Mouse (Mus musculus) limb, embryonic 12.5 days (tissue): ENCODE measurements around the gene Cops3. TPM values are rescaled to one million over a fixed set of nuclear protein-coding genes. Genes with fewer than 3 reads are reported as not detected.

Experiments
- ATAC-seq: fragments of 200-750 bp; cut with Nextera tagmentation; 2 replicates; pipeline ENCODE4 v1.8.0; 2017; ENCODE audit warnings: low read depth, moderate TSS enrichment; ENCODE audit not compliant: insufficient number of reproducible peaks, insufficient read depth, low FRiP score, low TSS enrichment
- H3K27ac ChIP-seq: fragments of 300-500 bp; sonication (generic); 2 replicates; pipeline ENCODE4 v1.5.1; 2016; ENCODE audit warnings: mild to moderate bottlenecking, moderate library complexity
- H3K27me3 ChIP-seq: fragments of 300-500 bp; sonication (generic); 2 replicates; pipeline ENCODE4 v1.6.1; 2016; ENCODE audit warnings: mild to moderate bottlenecking, moderate library complexity
- H3K36me3 ChIP-seq: fragments of 300-500 bp; sonication (generic); 2 replicates; pipeline ENCODE4 v1.6.1; 2016; ENCODE audit warnings: mild to moderate bottlenecking, moderate library complexity
- H3K4me1 ChIP-seq: fragments of 300-500 bp; sonication (generic); replicated peaks from 2 replicates; pipeline ENCODE4 v1.6.1; 2016
- H3K4me2 ChIP-seq: fragments of 300-500 bp; sonication (generic); 2 replicates; pipeline ENCODE4 v1.6.1; 2016; ENCODE audit warnings: mild to moderate bottlenecking, moderate library complexity
- H3K4me3 ChIP-seq: fragments of 300-500 bp; sonication (generic); replicated peaks from 2 replicates; pipeline ENCODE4 v1.5.1; 2016; ENCODE audit warnings: mild to moderate bottlenecking
- H3K9ac ChIP-seq: fragments of 300-500 bp; sonication (generic); replicated peaks from 2 replicates; pipeline ENCODE4 v1.6.1; 2016; ENCODE audit warnings: mild to moderate bottlenecking, moderate library complexity
- H3K9me3 ChIP-seq: fragments of 300-500 bp; sonication (generic); 2 replicates; pipeline ENCODE4 v1.6.1; 2016; ENCODE audit warnings: mild to moderate bottlenecking, moderate library complexity
- WGBS: fragments of 180-500 bp; shearing (Covaris S2); methylation state at CpG from one replicate; pipeline ENCODE4 v1.1.7; 2016; 5-methylcytosine and 5-hydroxymethylcytosine counted together
- polyA plus RNA-seq: library from polyadenylated mRNA; unstranded; fragments of >200 nt; fragmentation: Nextera tagmentation; extraction: Ambion mirVana; gene quantifications from 2 replicates; pipeline ENCODE4 v1.2.1, GENCODE M21; 2016

Cops3 gene
- polyA plus RNA-seq = 224 and 232 TPM in 2 replicates

- Histone ChIP-seq H3K27me3 (no peaks in the 10 kb centered on the region), H3K4me2 (peak within 1 kb of the TSS; percentile 74), H3K27ac (peak within 1 kb of the TSS; percentile 98), H3K9me3 (no peaks in the 10 kb centered on the region), H3K9ac (peak within 1 kb of the TSS; percentile 96), H3K4me1 (peaks cover 31% of the 10 kb centered on the region), H3K4me3 (peak within 1 kb of the TSS; percentile 94), H3K36me3 (peaks cover 28% of the 10 kb centered on the region)
- under 1% methylated on average over 42 of the region's 43 CpGs for WGBS
- ATAC-seq = peak; percentile 94
Measured at GRCm38 (mm10) chr11:59839459-59840126, at the start of gene Cops3. Gene Cops3 (minus strand): TSS chr11:59839838.

- H3K4me1 ChIP-seq = peaks cover 6% of the 10 kb centered on the region; the same call in 1 of the 2 replicates
- no peak overlapping the region for H3K4me2 ChIP-seq
- 84% methylated on average over 5 of the region's 5 CpGs for WGBS
- no peaks in the 10 kb centered on the region for H3K36me3 ChIP-seq
- H3K4me3 ChIP-seq = no peak overlapping the region
- no peaks in the 10 kb centered on the region for H3K9me3 ChIP-seq
- no peak overlapping the region for H3K27ac ChIP-seq
- no peak for ATAC-seq
- no peaks in the 10 kb centered on the region for H3K27me3 ChIP-seq
- H3K9ac ChIP-seq = no peak overlapping the region
Measured at GRCm38 (mm10) chr11:59888151-59888550, 48.5 kb upstream of the Cops3 start.

GRCm38 (mm10) chr11:59886952-59887351 lies 47.3 kb upstream of the Cops3 start:
- Histone ChIP-seq H3K9me3 (no peaks in the 10 kb centered on the region), H3K27ac (no peak overlapping the region), H3K4me3 (no peak overlapping the region), H3K36me3 (no peaks in the 10 kb centered on the region), H3K4me1 (peaks cover 6% of the 10 kb centered on the region; the same call in 1 of the 2 replicates), H3K9ac (no peak overlapping the region), H3K4me2 (no peak overlapping the region), H3K27me3 (no peaks in the 10 kb centered on the region)
- no peak for ATAC-seq
- WGBS = 69% methylated on average over 1 of the region's 1 CpGs

GRCm38 (mm10) chr11:59885217-59885986 lies 45.8 kb upstream of the Cops3 start:
- H3K27ac ChIP-seq = 0 out of 2 replicates have a peak overlapping the region, but pooled peaks have one; percentile 29
- H3K9ac ChIP-seq = no peak overlapping the region
- H3K4me1 ChIP-seq = peaks cover 6% of the 10 kb centered on the region; the same call in 1 of the 2 replicates
- no peak for ATAC-seq
- H3K4me3 ChIP-seq = no peak overlapping the region
- H3K27me3 ChIP-seq = no peaks in the 10 kb centered on the region
- WGBS = 66% methylated on average over 17 of the region's 17 CpGs
- no peak overlapping the region for H3K4me2 ChIP-seq
- no peaks in the 10 kb centered on the region for H3K9me3 ChIP-seq
- H3K36me3 ChIP-seq = no peaks in the 10 kb centered on the region

GRCm38 (mm10) chr11:59880031-59880430 lies 40.4 kb upstream of the Cops3 start:
- H3K27ac ChIP-seq = no peak overlapping the region
- no peak overlapping the region for H3K4me3 ChIP-seq
- 24% methylated on average over 2 of the region's 2 CpGs for WGBS
- no peaks in the 10 kb centered on the region for H3K9me3 ChIP-seq
- H3K9ac ChIP-seq = no peak overlapping the region; the same call in 1 of the 2 replicates
- H3K4me1 ChIP-seq = peaks cover under 1% of the 10 kb centered on the region; the same call in 1 of the 2 replicates
- H3K27me3 ChIP-seq = no peaks in the 10 kb centered on the region
- ATAC-seq = peak; percentile 60
- peaks cover 24% of the 10 kb centered on the region for H3K36me3 ChIP-seq
- no peak overlapping the region for H3K4me2 ChIP-seq

- no peaks in the 10 kb centered on the region for H3K4me1 ChIP-seq
- peaks cover 55% of the 10 kb centered on the region for H3K36me3 ChIP-seq
- H3K9ac ChIP-seq = no peak overlapping the region
Measured at GRCm38 (mm10) chr11:59872124-59872523, 32.5 kb upstream of the Cops3 start.

GRCm38 (mm10) chr11:59864316-59864715 lies 24.7 kb upstream of the Cops3 start:
- no peak overlapping the region for H3K27ac ChIP-seq
- H3K4me2 ChIP-seq = no peak overlapping the region
- H3K27me3 ChIP-seq = no peaks in the 10 kb centered on the region
- H3K4me1 ChIP-seq = no peaks in the 10 kb centered on the region
- 84% methylated on average over 6 of the region's 6 CpGs for WGBS
- H3K4me3 ChIP-seq = no peak overlapping the region
- no peak overlapping the region for H3K9ac ChIP-seq
- H3K36me3 ChIP-seq = peaks cover 37% of the 10 kb centered on the region
- H3K9me3 ChIP-seq = no peaks in the 10 kb centered on the region
- ATAC-seq = no peak

More at GRCm38 (mm10) chr11:59872124-59872523, 32.5 kb upstream of the Cops3 start:
- 86% methylated on average over 8 of the region's 8 CpGs for WGBS
- H3K4me3 ChIP-seq = no peak overlapping the region
- no peaks in the 10 kb centered on the region for H3K9me3 ChIP-seq
- H3K4me2 ChIP-seq = no peak overlapping the region
- H3K27ac ChIP-seq = no peak overlapping the region
- H3K27me3 ChIP-seq = no peaks in the 10 kb centered on the region
- no peak for ATAC-seq

- H3K9ac ChIP-seq = no peak overlapping the region
- ATAC-seq = no peak
- 87% methylated on average over 11 of the region's 11 CpGs for WGBS
Measured at GRCm38 (mm10) chr11:59860467-59860866, 20.8 kb upstream of the Cops3 start.

GRCm38 (mm10) chr11:59852865-59853264 lies 13.2 kb upstream of the Cops3 start:
- Histone ChIP-seq H3K36me3 (peaks cover 8% of the 10 kb centered on the region), H3K4me1 (peaks cover 17% of the 10 kb centered on the region), H3K27ac (no peak overlapping the region), H3K27me3 (no peaks in the 10 kb centered on the region), H3K4me3 (no peak overlapping the region), H3K4me2 (no peak overlapping the region), H3K9me3 (no peaks in the 10 kb centered on the region), H3K9ac (no peak overlapping the region; the same call in 1 of the 2 replicates)
- no peak for ATAC-seq
- 69% methylated on average over 3 of the region's 3 CpGs for WGBS

More at GRCm38 (mm10) chr11:59860467-59860866, 20.8 kb upstream of the Cops3 start:
- H3K4me2 ChIP-seq = no peak overlapping the region
- peaks cover 34% of the 10 kb centered on the region for H3K36me3 ChIP-seq
- no peaks in the 10 kb centered on the region for H3K9me3 ChIP-seq
- H3K27me3 ChIP-seq = no peaks in the 10 kb centered on the region
- H3K27ac ChIP-seq = no peak overlapping the region
- no peak overlapping the region for H3K4me3 ChIP-seq
- H3K4me1 ChIP-seq = no peaks in the 10 kb centered on the region

GRCm38 (mm10) chr11:59847891-59848884 lies 8.6 kb upstream of the Cops3 start:
- under 1% methylated on average over 67 of the region's 69 CpGs for WGBS
- no peaks in the 10 kb centered on the region for H3K27me3 ChIP-seq
- no peaks in the 10 kb centered on the region for H3K9me3 ChIP-seq
- H3K9ac ChIP-seq = peak overlapping the region; percentile 89
- peak; percentile 76 for ATAC-seq
- peak overlapping the region; percentile 71 for H3K4me2 ChIP-seq
- H3K4me3 ChIP-seq = peak overlapping the region; percentile 82
- H3K27ac ChIP-seq = peak overlapping the region; percentile 91
- H3K36me3 ChIP-seq = peaks cover 12% of the 10 kb centered on the region
- peaks cover 28% of the 10 kb centered on the region for H3K4me1 ChIP-seq
